22 mouse cellular contexts compared by ENCODE assay signal in the genomic region with DNA sequence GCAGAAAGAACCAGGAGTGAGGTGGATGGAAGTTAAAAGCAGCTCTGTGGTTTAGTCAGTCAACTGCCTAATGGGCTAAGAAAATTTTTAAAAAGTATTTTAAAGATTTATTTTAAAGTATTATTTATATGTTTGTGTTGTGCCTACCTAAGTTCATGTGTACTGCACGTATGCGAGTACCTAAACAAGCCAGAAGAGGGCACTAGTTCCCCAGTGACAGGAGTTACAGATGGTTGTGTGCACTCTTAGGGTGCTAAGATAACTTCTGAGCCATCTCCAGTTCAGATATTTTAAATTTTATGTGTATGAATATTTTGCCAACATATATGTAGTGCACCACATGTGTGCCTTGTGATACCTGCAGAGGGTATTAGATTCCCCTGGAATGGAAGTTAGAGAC.
A peak's percentile ranks its signal among the peaks of the same experiment; 100 is the strongest.
DNase-seq lines count a peak whose midpoint lies in the region; ATAC-seq and TF ChIP-seq lines count a peak whose summit lies in the region.
"Had no signal": no experiment of that assay in that cellular context is flagged by ENCODE, and none has a peak within 500 bp of the region (broad histone marks: within the 10 kb centered on the region; RNA-seq: fewer than 3 reads in every experiment).

No protein-coding gene starts in this region.

- H3K9ac ChIP-seq in hindbrain, postnatal 0 days (replicated peaks; ENCODE audit: low read length): no peak overlapping the region
- no peak overlapping the region for H3K9ac ChIP-seq in hindbrain, embryonic 16.5 days (ENCODE audit: low read depth, low read length)
- no peak overlapping the region for H3K9ac ChIP-seq in lung, postnatal 0 days (replicated peaks; ENCODE audit: low read depth)
- H3K9ac ChIP-seq in midbrain, embryonic 13.5 days (replicated peaks): no peak overlapping the region
- H3K9ac ChIP-seq: heart, embryonic 15.5 days; limb, embryonic 13.5 days; stomach, embryonic 15.5 days had no signal

- no peaks in the 10 kb centered on the region for H3K36me3 ChIP-seq in hindbrain, postnatal 0 days (ENCODE audit: insufficient read depth, low read length)
- H3K36me3 ChIP-seq in hindbrain, embryonic 16.5 days (ENCODE audit: control insufficient read depth, insufficient read depth, low read length): no peaks in the 10 kb centered on the region
- H3K36me3 ChIP-seq in lung, postnatal 0 days (ENCODE audit: insufficient read depth, low read length): no peaks in the 10 kb centered on the region
- no peaks in the 10 kb centered on the region for H3K36me3 ChIP-seq in midbrain, embryonic 13.5 days
- H3K36me3 ChIP-seq: forebrain, embryonic 10.5 days; heart, embryonic 15.5 days; limb, embryonic 13.5 days; stomach, embryonic 15.5 days had no signal

- TF ChIP-seq EP300 in lung, postnatal 0 days (IDR thresholded peaks at IDR 0.05): no peak

- no peak overlapping the region for H3K4me2 ChIP-seq in hindbrain, postnatal 0 days (ENCODE audit: low read depth, low read length)
- H3K4me2 ChIP-seq in hindbrain, embryonic 16.5 days (ENCODE audit: low read length): no peak overlapping the region
- H3K4me2 ChIP-seq in lung, postnatal 0 days (replicated peaks; ENCODE audit: low read depth, low read length): no peak overlapping the region
- no peak overlapping the region for H3K4me2 ChIP-seq in midbrain, embryonic 13.5 days (replicated peaks)
- H3K4me2 ChIP-seq: heart, embryonic 15.5 days; limb, embryonic 13.5 days; stomach, embryonic 15.5 days had no signal

- TF ChIP-seq CTCF in hindbrain, postnatal 0 days (IDR thresholded peaks at IDR 0.05; ENCODE audit: low read depth): peak; percentile 6; the same call in 1 of the 2 replicates
- peak; percentile 30 for TF ChIP-seq CTCF in lung, postnatal 0 days (IDR thresholded peaks at IDR 0.05)

- DNase-seq in hindbrain, postnatal 0 days (ENCODE audit: low spot score): no peak
- DNase-seq in lung, postnatal 0 days (ENCODE audit: low spot score): no peak
- DNase-seq in lung, postnatal 25 days (ENCODE audit: low spot score): no peak
- peak; percentile 38 for DNase-seq in ZHBTc4 (ENCODE audit: low read depth, low spot score)
- DNase-seq in layer of hippocampus, adult 11-12 months (ENCODE audit: low spot score): no peak
- DNase-seq: adrenal gland, adult 2 months; B cell, adult 2 months; cerebellum, adult 8-10 months; embryo, embryonic 11 days; gastrocnemius, postnatal 10 days; heart, adult 18-20 months; heart, postnatal 4 days; kidney, adult 8-10 months; kidney, postnatal 36 days; lung, postnatal 14 days had no signal

- no peak overlapping the region for H3K27ac ChIP-seq in hindbrain, postnatal 0 days
- no peak overlapping the region for H3K27ac ChIP-seq in hindbrain, embryonic 16.5 days (ENCODE audit: low read depth, low read length)
- H3K27ac ChIP-seq in lung, postnatal 0 days (ENCODE audit: low read length): no peak overlapping the region
- H3K27ac ChIP-seq in midbrain, embryonic 13.5 days: no peak overlapping the region
- H3K27ac ChIP-seq: forebrain, embryonic 10.5 days; heart, embryonic 15.5 days; limb, embryonic 13.5 days; stomach, embryonic 15.5 days had no signal

- no peaks in the 10 kb centered on the region for H3K4me1 ChIP-seq in hindbrain, postnatal 0 days (ENCODE audit: insufficient read depth, low read length)
- no peaks in the 10 kb centered on the region for H3K4me1 ChIP-seq in hindbrain, embryonic 16.5 days (ENCODE audit: control insufficient read depth, insufficient read depth, low read depth, low read length)
- H3K4me1 ChIP-seq in lung, postnatal 0 days (ENCODE audit: insufficient read depth, low read depth, low read length): peaks cover 5% of the 10 kb centered on the region; the same call in 1 of the 2 replicates
- H3K4me1 ChIP-seq in midbrain, embryonic 13.5 days (replicated peaks): no peaks in the 10 kb centered on the region
- H3K4me1 ChIP-seq: forebrain, embryonic 10.5 days; heart, embryonic 15.5 days; limb, embryonic 13.5 days; stomach, embryonic 15.5 days had no signal

- no peaks in the 10 kb centered on the region for H3K9me3 ChIP-seq in hindbrain, postnatal 0 days (ENCODE audit: low read length)
- no peaks in the 10 kb centered on the region for H3K9me3 ChIP-seq in hindbrain, embryonic 16.5 days (ENCODE audit: control insufficient read depth, low read length)
- no peaks in the 10 kb centered on the region for H3K9me3 ChIP-seq in lung, postnatal 0 days (ENCODE audit: low read length)
- H3K9me3 ChIP-seq in midbrain, embryonic 13.5 days: no peaks in the 10 kb centered on the region
- H3K9me3 ChIP-seq: forebrain, embryonic 10.5 days; heart, embryonic 15.5 days; limb, embryonic 13.5 days; stomach, embryonic 15.5 days had no signal

- no peaks in the 10 kb centered on the region for H3K27me3 ChIP-seq in hindbrain, postnatal 0 days (ENCODE audit: insufficient read depth, low read length)
- no peaks in the 10 kb centered on the region for H3K27me3 ChIP-seq in hindbrain, embryonic 16.5 days (replicated peaks; ENCODE audit: control insufficient read depth, insufficient read depth, low read length)
- H3K27me3 ChIP-seq in lung, postnatal 0 days (replicated peaks; ENCODE audit: insufficient read depth, low read length): no peaks in the 10 kb centered on the region
- H3K27me3 ChIP-seq in midbrain, embryonic 13.5 days: no peaks in the 10 kb centered on the region
- H3K27me3 ChIP-seq: heart, embryonic 15.5 days; limb, embryonic 13.5 days; stomach, embryonic 15.5 days had no signal

- no peak overlapping the region for H3K4me3 ChIP-seq in hindbrain, postnatal 0 days (ENCODE audit: low read length)
- H3K4me3 ChIP-seq in hindbrain, embryonic 16.5 days (ENCODE audit: low read length): no peak overlapping the region
- no peak overlapping the region for H3K4me3 ChIP-seq in lung, postnatal 0 days (ENCODE audit: low read depth, low read length)
- no peak overlapping the region for H3K4me3 ChIP-seq in midbrain, embryonic 13.5 days (replicated peaks)
- H3K4me3 ChIP-seq: forebrain, embryonic 10.5 days; heart, embryonic 15.5 days; limb, embryonic 13.5 days; stomach, embryonic 15.5 days had no signal

- ATAC-seq in hindbrain, postnatal 0 days: no peak
- no peak for ATAC-seq in hindbrain, embryonic 16.5 days
- no peak for ATAC-seq in lung, postnatal 0 days
- ATAC-seq in megakaryocyte-erythroid progenitor cell, adult 5-6 weeks (replicated peaks; ENCODE audit: low FRiP score, low TSS enrichment, poor library complexity, severe bottlenecking): peak; percentile 56; the same call in 1 of the 2 replicates
- ATAC-seq in midbrain, embryonic 13.5 days: no peak

- 95% methylated on average over 2 of the region's 2 CpGs for WGBS in hindbrain, postnatal 0 days
- 99% methylated on average over 2 of the region's 2 CpGs for WGBS in hindbrain, embryonic 16.5 days
- 97% methylated on average over 2 of the region's 2 CpGs for WGBS in lung, postnatal 0 days
- 92% methylated on average over 2 of the region's 2 CpGs for WGBS in midbrain, embryonic 13.5 days
